Comparison of ENCODE assay signal across 8 mouse cellular contexts in genomic region chr17:33629487-33630125, GRCm38 (mm10). TPM values are rescaled to one million over a fixed set of nuclear protein-coding genes. Genes with fewer than 3 reads are reported as not detected.
DNase-seq lines count a peak whose midpoint lies in the region; ATAC-seq and TF ChIP-seq lines count a peak whose summit lies in the region.

No protein-coding gene starts in this region.

- no peak for TF ChIP-seq POLR2A in ES-Bruce4 (IDR thresholded peaks at IDR 0.05; ENCODE audit: insufficient read depth, low read length)

- H3K4me1 ChIP-seq in heart, embryonic 13.5 days, result peaks cover 29% of the 10 kb centered on the region
- no peaks in the 10 kb centered on the region for H3K4me1 ChIP-seq in ES-Bruce4 (ENCODE audit: control insufficient read depth, insufficient read depth, low read length)
- H3K4me1 ChIP-seq in limb, embryonic 12.5 days (replicated peaks), result peaks cover 17% of the 10 kb centered on the region
- peaks cover 11% of the 10 kb centered on the region; the same call in 1 of the 2 replicates for H3K4me1 ChIP-seq in stomach, embryonic 14.5 days (ENCODE audit: control insufficient read depth, insufficient read depth, low read length)

- H3K9ac ChIP-seq in heart, embryonic 13.5 days, result peak overlapping the region; percentile 83
- peak overlapping the region; percentile 73 for H3K9ac ChIP-seq in ES-Bruce4 (ENCODE audit: low read depth, poor library complexity, severe bottlenecking)
- H3K9ac ChIP-seq in limb, embryonic 12.5 days (replicated peaks), result peak overlapping the region; percentile 68
- peak overlapping the region; percentile 60; the same call in 1 of the 2 replicates for H3K9ac ChIP-seq in stomach, embryonic 14.5 days (replicated peaks; ENCODE audit: low read depth, low read length)

- H3K27ac ChIP-seq in heart, embryonic 13.5 days (replicated peaks), result peak overlapping the region; percentile 95
- no peak overlapping the region for H3K27ac ChIP-seq in ES-Bruce4 (ENCODE audit: insufficient read depth, low read length)
- H3K27ac ChIP-seq in limb, embryonic 12.5 days, result peak overlapping the region; percentile 96
- peak overlapping the region; percentile 98 for H3K27ac ChIP-seq in stomach, embryonic 14.5 days (ENCODE audit: low read length)

- TF ChIP-seq CTCF in ES-Bruce4 (IDR thresholded peaks at IDR 0.05; ENCODE audit: low read depth, low read length), result no peak

- no peaks in the 10 kb centered on the region for H3K9me3 ChIP-seq in heart, embryonic 13.5 days
- H3K9me3 ChIP-seq in ES-Bruce4 (replicated peaks; ENCODE audit: control insufficient read depth, insufficient read depth, low read length, poor library complexity, severe bottlenecking), result peaks cover 3% of the 10 kb centered on the region; the same call in 1 of the 2 replicates
- H3K9me3 ChIP-seq in limb, embryonic 12.5 days, result no peaks in the 10 kb centered on the region
- no peaks in the 10 kb centered on the region for H3K9me3 ChIP-seq in stomach, embryonic 14.5 days (ENCODE audit: control insufficient read depth, low read depth, low read length)

- H3K36me3 ChIP-seq in heart, embryonic 13.5 days, result peaks cover 39% of the 10 kb centered on the region
- H3K36me3 ChIP-seq in ES-Bruce4 (ENCODE audit: control insufficient read depth, insufficient read depth, low read length, poor library complexity, severe bottlenecking), result peaks cover 10% of the 10 kb centered on the region
- peaks cover 41% of the 10 kb centered on the region for H3K36me3 ChIP-seq in limb, embryonic 12.5 days
- peaks cover 15% of the 10 kb centered on the region; the same call in 1 of the 2 replicates for H3K36me3 ChIP-seq in stomach, embryonic 14.5 days (ENCODE audit: control insufficient read depth, insufficient read depth, low read length)

- peak overlapping the region; percentile 63 for H3K4me3 ChIP-seq in heart, embryonic 13.5 days
- H3K4me3 ChIP-seq in ES-Bruce4 (ENCODE audit: low read depth, low read length), result peak overlapping the region; percentile 95
- H3K4me3 ChIP-seq in limb, embryonic 12.5 days (replicated peaks), result peak overlapping the region; percentile 53
- H3K4me3 ChIP-seq in stomach, embryonic 14.5 days (ENCODE audit: low read depth, low read length), result peak overlapping the region; percentile 63

- peak; percentile 3; the same call in 1 of the 2 replicates for ATAC-seq in heart, embryonic 13.5 days (ENCODE audit: extremely low read depth, insufficient number of reproducible peaks, low FRiP score, low TSS enrichment)
- ATAC-seq in erythroblast, adult 5-6 weeks (replicated peaks; ENCODE audit: low FRiP score, poor library complexity, severe bottlenecking), result peak; percentile 72
- 0 out of 2 replicates have a peak, but pooled peaks have one; percentile 29 for ATAC-seq in limb, embryonic 12.5 days (ENCODE audit: insufficient number of reproducible peaks, insufficient read depth, low FRiP score, low TSS enrichment, low read depth)
- peak; percentile 21; the same call in 1 of the 2 replicates for ATAC-seq in stomach, embryonic 14.5 days (ENCODE audit: insufficient number of reproducible peaks, insufficient read depth, low FRiP score, low read depth)

- intact Hi-C loops in heart, postnatal 25 days (cut with DNase I), result no loop called here
- intact Hi-C loops in left cerebral cortex, postnatal 36 days (cut with DNase I), result no loop called here

- H3K27me3 ChIP-seq in heart, embryonic 13.5 days (replicated peaks), result no peaks in the 10 kb centered on the region
- H3K27me3 ChIP-seq in ES-Bruce4 (ENCODE audit: control insufficient read depth, insufficient read depth, low read length, poor library complexity, severe bottlenecking), result no peaks in the 10 kb centered on the region
- no peaks in the 10 kb centered on the region for H3K27me3 ChIP-seq in limb, embryonic 12.5 days
- H3K27me3 ChIP-seq in stomach, embryonic 14.5 days (ENCODE audit: control insufficient read depth, insufficient read depth, low read length), result no peaks in the 10 kb centered on the region

- DNase-seq in heart, postnatal 25 days (ENCODE audit: low spot score), result no peak
- DNase-seq in left cerebral cortex, postnatal 36 days (ENCODE audit: low spot score in 2 of 2), result no peak
- no peak for DNase-seq in layer of hippocampus, adult 18-20 months (ENCODE audit: low spot score in 2 of 2)

- H3K4me2 ChIP-seq in heart, embryonic 13.5 days, result peak overlapping the region; percentile 85
- H3K4me2 ChIP-seq in limb, embryonic 12.5 days, result peak overlapping the region; percentile 71
- peak overlapping the region; percentile 63 for H3K4me2 ChIP-seq in stomach, embryonic 14.5 days (replicated peaks; ENCODE audit: low read depth, low read length)

- TF ChIP-seq EP300 in ES-Bruce4 (IDR thresholded peaks at IDR 0.05; ENCODE audit: insufficient read depth, low read depth, low read length), result no peak

- WGBS in heart, embryonic 13.5 days, result 46% methylated on average over 12 of the region's 12 CpGs
- 71% methylated on average over 12 of the region's 12 CpGs for WGBS in limb, embryonic 12.5 days
- WGBS in stomach, embryonic 14.5 days, result 63% methylated on average over 12 of the region's 12 CpGs

RNA-seq across cellular contexts. Expression of gene Zfp414, which starts 0.7 kb away (rescaled TPM):
- polyA plus RNA-seq in heart, embryonic 13.5 days (2015; fragmentation: Nextera tagmentation; extraction: Ambion mirVana), result 30.7 and 32.1 TPM in 2 replicates
- 10 to 100 TPM in 1 of 2 experiments, 1 to 10 TPM in 1; 9.7 to 11.4 TPM for total RNA-seq in heart, postnatal 25 days (2021)
- 31.9 and 39.5 TPM in 2 replicates for polyA plus RNA-seq in ES-Bruce4 (2011; ENCODE audit: insufficient read depth, insufficient read length, low read depth, missing spikeins)
- total RNA-seq in erythroblast, adult 5-6 weeks (2015; ENCODE audit: low replicate concordance), result 12.5 and 25.3 TPM in 2 replicates
- total RNA-seq in erythroblast, adult 5-6 weeks (2017; ENCODE audit: low replicate concordance), result 4.3 and 8.0 TPM in 2 replicates
- polyA plus RNA-seq in limb, embryonic 12.5 days (2016; fragmentation: Nextera tagmentation; extraction: Ambion mirVana), result 40.1 and 40.7 TPM in 2 replicates
- polyA plus RNA-seq in stomach, embryonic 14.5 days (2014; fragmentation: Nextera tagmentation; extraction: Ambion mirVana), result 85.5 and 98.8 TPM in 2 replicates
- 10 to 100 TPM; 43.6 to 46.6 TPM for total RNA-seq in left cerebral cortex, postnatal 36 days (2021)
- total RNA-seq in layer of hippocampus, adult 18-20 months (2021), result 10 to 100 TPM; 43.8 to 47.2 TPM

RNA-seq across cellular contexts. Expression of gene Pram1, which starts 8.2 kb away (rescaled TPM):
- polyA plus RNA-seq in heart, embryonic 13.5 days (2015; fragmentation: Nextera tagmentation; extraction: Ambion mirVana), result 0.56 and 0.64 TPM in 2 replicates
- total RNA-seq in heart, postnatal 25 days (2021), result under 1 TPM in 1 of 2 experiments, not detected in 1; 0.34 TPM
- polyA plus RNA-seq in ES-Bruce4 (2011; ENCODE audit: insufficient read depth, insufficient read length, low read depth, missing spikeins), result not detected in 2 replicates
- total RNA-seq in erythroblast, adult 5-6 weeks (2015; ENCODE audit: low replicate concordance), result 48.4 and 55.8 TPM in 2 replicates
- 6.3 and 12.6 TPM in 2 replicates for total RNA-seq in erythroblast, adult 5-6 weeks (2017; ENCODE audit: low replicate concordance)
- 0.55 and 0.56 TPM in 2 replicates for polyA plus RNA-seq in limb, embryonic 12.5 days (2016; fragmentation: Nextera tagmentation; extraction: Ambion mirVana)
- polyA plus RNA-seq in stomach, embryonic 14.5 days (2014; fragmentation: Nextera tagmentation; extraction: Ambion mirVana), result 0.59 and 0.62 TPM in 2 replicates
- total RNA-seq in left cerebral cortex, postnatal 36 days (2021), result under 1 TPM in 1 of 2 experiments, not detected in 1; 0.68 TPM
- total RNA-seq in layer of hippocampus, adult 18-20 months (2021), result under 1 TPM in 1 of 2 experiments, not detected in 1; 0.30 TPM

RNA-seq across cellular contexts. Expression of gene Hnrnpm, which starts 57.1 kb away (rescaled TPM):
- 190 and 194 TPM in 2 replicates for polyA plus RNA-seq in heart, embryonic 13.5 days (2015; fragmentation: Nextera tagmentation; extraction: Ambion mirVana)
- 100 to 1,000 TPM in 1 of 2 experiments, 10 to 100 TPM in 1; 89.2 to 106 TPM for total RNA-seq in heart, postnatal 25 days (2021)
- polyA plus RNA-seq in ES-Bruce4 (2011; ENCODE audit: insufficient read depth, insufficient read length, low read depth, missing spikeins), result 607 and 610 TPM in 2 replicates
- 1,242 and 1,297 TPM in 2 replicates for total RNA-seq in erythroblast, adult 5-6 weeks (2015; ENCODE audit: low replicate concordance)
- 1,014 and 1,409 TPM in 2 replicates for total RNA-seq in erythroblast, adult 5-6 weeks (2017; ENCODE audit: low replicate concordance)
- 477 and 517 TPM in 2 replicates for polyA plus RNA-seq in limb, embryonic 12.5 days (2016; fragmentation: Nextera tagmentation; extraction: Ambion mirVana)
- polyA plus RNA-seq in stomach, embryonic 14.5 days (2014; fragmentation: Nextera tagmentation; extraction: Ambion mirVana), result 313 and 333 TPM in 2 replicates
- total RNA-seq in left cerebral cortex, postnatal 36 days (2021), result 100 to 1,000 TPM; 102 to 150 TPM
- 100 to 1,000 TPM; 136 to 150 TPM for total RNA-seq in layer of hippocampus, adult 18-20 months (2021)

Comparison
In these comparisons a context has a peak if more than half of its experiments do, and no peak if none do; other contexts are left out.
1. ATAC-seq: peak in every context shown above with its lines; median percentile 72 in erythroblast, adult 5-6 weeks; 29 in limb, embryonic 12.5 days; 21 in stomach, embryonic 14.5 days; 3 in heart, embryonic 13.5 days.
2. RNA of gene Pram1, which starts 8.2 kb away (total RNA-seq): 6.3 to 55.8 TPM in erythroblast, adult 5-6 weeks; 0.68 TPM in left cerebral cortex, postnatal 36 days, 0.30 TPM in layer of hippocampus, adult 18-20 months and 0.34 TPM in heart, postnatal 25 days; every median in the first group is over 4 times any median in the second.
3. RNA of gene Hnrnpm, which starts 57.1 kb away (total RNA-seq): 1,014 to 1,409 TPM in erythroblast, adult 5-6 weeks; 102 to 150 TPM in left cerebral cortex, postnatal 36 days, 136 to 150 TPM in layer of hippocampus, adult 18-20 months and 89.2 to 106 TPM in heart, postnatal 25 days; every median in the first group is over 4 times any median in the second.
4. Peak in every context shown above with its lines, with median percentiles within 50 percentile points of each other: H3K4me2 ChIP-seq, H3K4me3 ChIP-seq and H3K9ac ChIP-seq.